Mouse (Mus musculus) neural tube, embryonic 12.5 days (tissue): ENCODE results near the gene Abcb9. TPM values are rescaled to one million over a fixed set of nuclear protein-coding genes. Genes with fewer than 3 reads are reported as not detected.

ENCODE experiments used
- ATAC-seq: fragments of 200-750 bp; cut with Nextera tagmentation; 2 replicates; pipeline ENCODE4 v1.8.0; 2017; ENCODE audit warnings: low read depth, mild to moderate bottlenecking, moderate TSS enrichment, moderate library complexity; ENCODE audit not compliant: low FRiP score
- H3K27ac ChIP-seq: fragments of 300-500 bp; sonication (generic); 2 replicates; pipeline ENCODE4 v1.5.1; 2016
- H3K27me3 ChIP-seq: fragments of 300-500 bp; sonication (generic); replicated peaks from 2 replicates; pipeline ENCODE4 v1.6.1; 2016; ENCODE audit warnings: mild to moderate bottlenecking
- H3K36me3 ChIP-seq: fragments of 300-500 bp; sonication (generic); 2 replicates; pipeline ENCODE4 v1.6.1; 2016; ENCODE audit warnings: mild to moderate bottlenecking
- H3K4me1 ChIP-seq: fragments of 300-500 bp; sonication (generic); 2 replicates; pipeline ENCODE4 v1.6.1; 2016
- H3K4me2 ChIP-seq: fragments of 300-500 bp; sonication (generic); replicated peaks from 2 replicates; pipeline ENCODE4 v1.6.1; 2016; ENCODE audit warnings: mild to moderate bottlenecking
- H3K4me3 ChIP-seq: fragments of 300-500 bp; sonication (generic); 2 replicates; pipeline ENCODE4 v1.5.1; 2016
- H3K9ac ChIP-seq: fragments of 300-500 bp; sonication (generic); 2 replicates; pipeline ENCODE4 v1.6.1; 2016; ENCODE audit warnings: mild to moderate bottlenecking
- H3K9me3 ChIP-seq: fragments of 300-500 bp; sonication (generic); 2 replicates; pipeline ENCODE4 v1.6.1; 2016; ENCODE audit warnings: mild to moderate bottlenecking
- WGBS: fragments of 180-500 bp; shearing (Covaris S2); methylation state at CpG from one replicate; pipeline ENCODE4 v1.1.7; 2016; 5-methylcytosine and 5-hydroxymethylcytosine counted together
- polyA plus RNA-seq: library from polyadenylated mRNA; unstranded; fragments of >200 nt; fragmentation: Nextera tagmentation; extraction: Ambion mirVana; gene quantifications from 2 replicates; pipeline ENCODE4 v1.2.1, GENCODE M21; 2016

Gene Abcb9
- polyA plus RNA-seq, 1 experiment from 2014 or later, result 4.7 TPM

- Histone ChIP-seq H3K4me2 (peak within 1 kb of the TSS; percentile 83), H3K36me3 (no peaks in the 10 kb centered on the region), H3K27me3 (no peaks in the 10 kb centered on the region), H3K9me3 (no peaks in the 10 kb centered on the region), H3K9ac (peak within 1 kb of the TSS; percentile 70), H3K4me1 (peaks cover 32% of the 10 kb centered on the region), H3K27ac (peak within 1 kb of the TSS; percentile 69; the same call in 1 of the 2 replicates), H3K4me3 (peak within 1 kb of the TSS; percentile 77)
- WGBS, result under 1% methylated on average over 66 of the region's 66 CpGs
- ATAC-seq, result peak; percentile 95
Measured at GRCm38 (mm10) chr5:124111742-124112497, 16.3 kb upstream of the Abcb9 start, which contains the start of gene Ogfod2. Ogfod2 (plus strand) TSS chr5:124112297.

GRCm38 (mm10) chr5:124111077-124111741 lies 15.6 kb upstream of the Abcb9 start:
- Histone ChIP-seq H3K9ac (peak overlapping the region; percentile 70), H3K4me3 (peak overlapping the region; percentile 77), H3K27me3 (no peaks in the 10 kb centered on the region), H3K9me3 (no peaks in the 10 kb centered on the region), H3K4me1 (peaks cover 25% of the 10 kb centered on the region), H3K36me3 (no peaks in the 10 kb centered on the region), H3K27ac (no peak overlapping the region), H3K4me2 (peak overlapping the region; percentile 83)
- 24% methylated on average over 17 of the region's 17 CpGs for whole genome bisulfite sequencing
- peak; percentile 26 for ATAC-seq

GRCm38 (mm10) chr5:124103552-124103951 lies 8.0 kb upstream of the Abcb9 start:
- Histone ChIP-seq H3K9me3 (no peaks in the 10 kb centered on the region; the same call in 1 of the 2 replicates), H3K4me1 (no peaks in the 10 kb centered on the region), H3K27ac (no peak overlapping the region), H3K4me3 (no peak overlapping the region), H3K27me3 (no peaks in the 10 kb centered on the region), H3K4me2 (no peak overlapping the region), H3K9ac (no peak overlapping the region), H3K36me3 (no peaks in the 10 kb centered on the region)
- WGBS, result 95% methylated on average over 9 of the region's 9 CpGs
- ATAC-seq, result no peak

- Histone ChIP-seq H3K4me1 (no peaks in the 10 kb centered on the region), H3K36me3 (no peaks in the 10 kb centered on the region), H3K4me2 (no peak overlapping the region), H3K9ac (no peak overlapping the region), H3K27me3 (no peaks in the 10 kb centered on the region), H3K4me3 (no peak overlapping the region), H3K9me3 (no peaks in the 10 kb centered on the region; the same call in 1 of the 2 replicates), H3K27ac (no peak overlapping the region)
- WGBS, result 89% methylated on average over 3 of the region's 3 CpGs
- no peak for ATAC-seq
Measured at GRCm38 (mm10) chr5:124103020-124103419, 7.4 kb upstream of the Abcb9 start.

- H3K36me3 ChIP-seq, result no peaks in the 10 kb centered on the region
- H3K27me3 ChIP-seq, result no peaks in the 10 kb centered on the region
- H3K4me2 ChIP-seq, result no peak overlapping the region
- 78% methylated on average over 6 of the region's 6 CpGs for whole genome bisulfite sequencing
- H3K4me1 ChIP-seq, result no peaks in the 10 kb centered on the region
- H3K4me3 ChIP-seq, result no peak overlapping the region
- H3K27ac ChIP-seq, result no peak overlapping the region
- no peak for ATAC-seq
- H3K9ac ChIP-seq, result no peak overlapping the region
- no peaks in the 10 kb centered on the region; the same call in 1 of the 2 replicates for H3K9me3 ChIP-seq
Measured at GRCm38 (mm10) chr5:124102326-124102725, 6.7 kb upstream of the Abcb9 start.

- Histone ChIP-seq H3K4me2 (no peak overlapping the region), H3K4me3 (no peak overlapping the region), H3K9me3 (no peaks in the 10 kb centered on the region; the same call in 1 of the 2 replicates), H3K27me3 (peaks cover 4% of the 10 kb centered on the region), H3K9ac (no peak overlapping the region), H3K27ac (no peak overlapping the region), H3K4me1 (peaks cover 4% of the 10 kb centered on the region), H3K36me3 (no peaks in the 10 kb centered on the region)
- 92% methylated on average over 11 of the region's 11 CpGs for WGBS
- no peak for ATAC-seq
Measured at GRCm38 (mm10) chr5:124100128-124101044, 4.8 kb upstream of the Abcb9 start.

GRCm38 (mm10) chr5:124098923-124099322 lies 3.3 kb upstream of the Abcb9 start:
- H3K4me1 ChIP-seq, result peaks cover 9% of the 10 kb centered on the region
- H3K9ac ChIP-seq, result no peak overlapping the region
- H3K27me3 ChIP-seq, result peaks cover 18% of the 10 kb centered on the region
- no peak overlapping the region for H3K4me3 ChIP-seq
- H3K27ac ChIP-seq, result no peak overlapping the region
- H3K4me2 ChIP-seq, result no peak overlapping the region
- H3K36me3 ChIP-seq, result no peaks in the 10 kb centered on the region
- 84% methylated on average over 2 of the region's 2 CpGs for WGBS
- no peak for ATAC-seq
- H3K9me3 ChIP-seq, result no peaks in the 10 kb centered on the region; the same call in 1 of the 2 replicates

- peak overlapping the region; percentile 36 for H3K4me3 ChIP-seq
- peak overlapping the region; percentile 57 for H3K9ac ChIP-seq
- no peaks in the 10 kb centered on the region for H3K36me3 ChIP-seq
- peaks cover 9% of the 10 kb centered on the region for H3K4me1 ChIP-seq
- H3K27me3 ChIP-seq, result peaks cover 24% of the 10 kb centered on the region
- peak overlapping the region; percentile 67 for H3K4me2 ChIP-seq
- no peaks in the 10 kb centered on the region; the same call in 1 of the 2 replicates for H3K9me3 ChIP-seq
- no peak overlapping the region for H3K27ac ChIP-seq
- 9% methylated on average over 19 of the region's 19 CpGs for WGBS
- peak; percentile 26 for ATAC-seq
Measured at GRCm38 (mm10) chr5:124095077-124095581, 469 bp downstream of the Abcb9 start.

- no peak overlapping the region for H3K4me3 ChIP-seq
- H3K27me3 ChIP-seq, result peaks cover 24% of the 10 kb centered on the region
- 0 out of 2 replicates have a peak overlapping the region, but pooled peaks have one; percentile 8 for H3K9ac ChIP-seq
- H3K4me2 ChIP-seq, result no peak overlapping the region
- 90% methylated on average over 12 of the region's 12 CpGs for WGBS
- H3K4me1 ChIP-seq, result peaks cover 9% of the 10 kb centered on the region
- ATAC-seq, result no peak
- no peak overlapping the region for H3K27ac ChIP-seq
- no peaks in the 10 kb centered on the region for H3K9me3 ChIP-seq
- H3K36me3 ChIP-seq, result no peaks in the 10 kb centered on the region
Measured at GRCm38 (mm10) chr5:124093852-124094604, 1.6 kb downstream of the Abcb9 start.

GRCm38 (mm10) chr5:124093120-124093794 lies 2.3 kb downstream of the Abcb9 start:
- Histone ChIP-seq H3K4me1 (peaks cover 9% of the 10 kb centered on the region), H3K36me3 (no peaks in the 10 kb centered on the region), H3K9me3 (no peaks in the 10 kb centered on the region), H3K27me3 (peaks cover 24% of the 10 kb centered on the region), H3K4me2 (no peak overlapping the region), H3K4me3 (no peak overlapping the region), H3K9ac (0 out of 2 replicates have a peak overlapping the region, but pooled peaks have one; percentile 8), H3K27ac (no peak overlapping the region)
- 79% methylated on average over 11 of the region's 11 CpGs for WGBS
- no peak for ATAC-seq
